Mouse (Mus musculus): ENCODE measurements around the gene Slc19a1. TPM values are rescaled to one million over a fixed set of nuclear protein-coding genes. Genes with fewer than 3 reads are reported as not detected.

The Slc19a1 gene
- polyA plus RNA-seq (2012; rRNA removed), result 41.3 and 47.5 TPM in 2 replicates

DNA sequence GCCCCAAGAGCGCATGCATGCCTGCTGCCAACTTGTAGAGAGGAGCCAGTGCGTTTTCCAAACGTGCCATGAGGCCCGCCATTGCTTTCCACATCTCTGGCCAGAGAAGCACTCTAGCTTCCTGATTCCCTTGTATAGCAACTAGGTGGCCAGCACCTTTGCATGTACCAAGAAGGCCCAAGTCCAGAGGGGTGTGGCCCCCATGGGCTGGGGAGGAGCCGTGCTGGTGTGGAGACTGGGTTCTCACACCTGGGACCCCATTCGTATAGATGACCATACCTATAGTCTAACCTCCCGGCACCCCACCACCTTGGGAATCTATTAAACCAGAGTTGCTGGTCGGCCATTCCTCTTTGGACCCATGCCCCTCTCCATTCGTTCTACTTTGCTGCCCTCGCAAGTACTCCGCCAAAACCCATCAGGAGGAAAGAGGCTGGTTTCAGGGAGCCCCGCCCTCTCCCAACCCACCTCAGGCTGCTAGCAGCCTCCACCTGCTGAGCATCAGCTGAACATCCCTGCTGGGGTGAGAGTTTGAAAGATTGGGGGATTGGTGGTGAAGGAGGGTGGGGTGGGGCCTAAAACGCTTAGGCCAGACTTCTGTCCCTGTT lies at the start of gene Slc19a1:
TSS of gene Slc19a1 (plus strand) at position 474 of the 608 bp plus-strand sequence.

Other genes with a start within 250 kb of the Slc19a1 start
- gene Pcbp3, start 70.4 kb upstream of the Slc19a1 start, polyA plus RNA-seq (2012; rRNA removed), result 7.0 and 8.5 TPM in 2 replicates
- gene Col18a1, start 134.3 kb downstream of the Slc19a1 start, polyA plus RNA-seq (2012; rRNA removed), result 48.7 and 51.5 TPM in 2 replicates
- gene Pofut2, start 227.0 kb downstream of the Slc19a1 start, polyA plus RNA-seq (2012; rRNA removed), result 67.9 and 72.3 TPM in 2 replicates